Mouse (Mus musculus) midbrain, embryonic 14.5 days (tissue): ENCODE results near the gene Marveld3. TPM values are rescaled to one million over a fixed set of nuclear protein-coding genes. Genes with fewer than 3 reads are reported as not detected.

Source experiments
- ATAC-seq: fragments of 200-750 bp; cut with Nextera tagmentation; 2 replicates; pipeline ENCODE4 v1.8.0; 2017; ENCODE audit warnings: moderate number of reproducible peaks, moderate library complexity; ENCODE audit not compliant: low FRiP score, low TSS enrichment
- DNase-seq: peaks from one replicate; pipeline ENCODE4 v3.0.0-alpha.2; 2015
- H3K27ac ChIP-seq: fragments of 300-500 bp; sonication (generic); replicated peaks from 2 replicates; pipeline ENCODE4 v1.5.1; 2014; ENCODE audit warnings: mild to moderate bottlenecking, low read depth, low read length, moderate library complexity
- H3K27me3 ChIP-seq: fragments of 300-500 bp; sonication (generic); 2 replicates; pipeline ENCODE4 v1.6.1; 2014; ENCODE audit warnings: low read length, control low read depth, mixed read lengths; ENCODE audit not compliant: control insufficient read depth, insufficient read depth
- H3K36me3 ChIP-seq: fragments of 300-500 bp; sonication (generic); 2 replicates; pipeline ENCODE4 v1.6.1; 2014; ENCODE audit warnings: low read length, control low read depth; ENCODE audit not compliant: control insufficient read depth, insufficient read depth
- H3K4me1 ChIP-seq: fragments of 300-500 bp; sonication (generic); 2 replicates; pipeline ENCODE4 v1.6.1; 2014; ENCODE audit warnings: mild to moderate bottlenecking, antibody characterized with exemption, low read length, control low read depth; ENCODE audit not compliant: control insufficient read depth, insufficient read depth
- H3K4me2 ChIP-seq: fragments of 300-500 bp; sonication (generic); 2 replicates; pipeline ENCODE4 v1.6.1; 2014; ENCODE audit warnings: mild to moderate bottlenecking, low read length, moderate library complexity
- H3K4me3 ChIP-seq: fragments of 300-500 bp; sonication (generic); replicated peaks from 2 replicates; pipeline ENCODE4 v1.5.1; 2014; ENCODE audit warnings: low read depth, low read length
- H3K9ac ChIP-seq: fragments of 300-500 bp; sonication (generic); replicated peaks from 2 replicates; pipeline ENCODE4 v1.6.1; 2014; ENCODE audit warnings: mild to moderate bottlenecking, low read length, moderate library complexity
- H3K9me3 ChIP-seq: fragments of 300-500 bp; sonication (generic); 2 replicates; pipeline ENCODE4 v1.6.1; 2016; ENCODE audit warnings: low read length, control low read depth, mixed read lengths; ENCODE audit not compliant: control insufficient read depth
- WGBS: fragments of 180-500 bp; shearing (Covaris S2); extraction: QIAGEN DNeasy Blood & Tissue Kit; methylation state at CpG from one replicate; pipeline ENCODE4 v1.1.7; 2014; 5-methylcytosine and 5-hydroxymethylcytosine counted together
- polyA plus RNA-seq: library from polyadenylated mRNA; unstranded; fragments of >200 nt; fragmentation: Nextera tagmentation; extraction: Ambion mirVana; gene quantifications from 2 replicates; pipeline ENCODE4 v1.2.1, GENCODE M21; 2014

Marveld3 gene
- polyA plus RNA-seq, 1 experiment from 2014 or later, result 1.1 TPM

DNA sequence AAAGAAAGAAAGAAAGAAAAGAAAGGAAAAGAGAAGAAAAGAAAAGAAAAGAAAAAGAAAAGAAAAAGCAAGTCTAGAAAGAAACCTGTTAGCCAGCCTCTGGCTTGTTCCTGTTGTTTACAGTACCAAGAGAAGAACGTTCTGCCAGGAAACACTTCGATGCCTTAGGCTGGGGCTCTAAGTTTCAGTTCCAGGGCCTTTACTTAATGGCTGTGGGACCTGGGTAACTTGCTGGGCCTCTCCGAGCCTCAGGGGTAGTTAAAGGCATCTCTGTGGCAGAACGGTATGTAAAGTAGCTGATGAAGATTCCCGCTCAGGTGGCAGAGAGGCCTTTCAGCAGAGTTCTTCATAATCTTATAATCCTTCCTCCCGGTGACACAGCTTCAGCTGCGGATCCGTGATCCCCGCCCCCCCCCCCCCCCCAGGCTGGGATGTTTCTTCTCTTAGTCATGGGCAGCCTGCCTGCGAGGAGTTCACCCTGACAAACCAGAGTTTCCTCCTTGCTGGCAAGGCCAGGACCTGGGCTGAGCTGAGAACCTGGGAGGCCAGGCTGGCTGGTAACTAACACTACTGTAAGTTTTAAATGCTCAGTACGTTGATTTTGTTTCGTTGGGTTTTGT is 3.9 kb downstream of the Marveld3 start:
- H3K9ac ChIP-seq, result no peak overlapping the region
- 26% methylated on average over 12 of the region's 12 CpGs for WGBS
- ATAC-seq, result no peak
- H3K9me3 ChIP-seq, result no peaks in the 10 kb centered on the region
- peaks cover 20% of the 10 kb centered on the region for H3K4me1 ChIP-seq
- H3K36me3 ChIP-seq, result no peaks in the 10 kb centered on the region
- H3K27ac ChIP-seq, result no peak overlapping the region
- no peak for DNase-seq
- no peak overlapping the region for H3K4me3 ChIP-seq
- no peak overlapping the region for H3K4me2 ChIP-seq
- H3K27me3 ChIP-seq, result peaks cover 23% of the 10 kb centered on the region

- ATAC-seq (no peak), DNase-seq (peak; percentile 57)
- peaks cover 18% of the 10 kb centered on the region for H3K27me3 ChIP-seq
- H3K27ac ChIP-seq, result no peak overlapping the region
- H3K36me3 ChIP-seq, result no peaks in the 10 kb centered on the region
- no peak overlapping the region for H3K4me3 ChIP-seq
- no peak overlapping the region for H3K9ac ChIP-seq
- no peaks in the 10 kb centered on the region for H3K9me3 ChIP-seq
- H3K4me1 ChIP-seq, result peaks cover 20% of the 10 kb centered on the region
- WGBS, result 4% methylated on average over 16 of the region's 16 CpGs
- peak overlapping the region; percentile 8; the same call in 1 of the 2 replicates for H3K4me2 ChIP-seq
These were observed 4.6 kb downstream of the Marveld3 start for GRCm38 (mm10) chr8:109957167-109958028.

- WGBS, result 24% methylated on average over 13 of the region's 13 CpGs
- Histone ChIP-seq H3K4me3 (no peak overlapping the region), H3K36me3 (no peaks in the 10 kb centered on the region), H3K4me2 (0 out of 2 replicates have a peak overlapping the region, but pooled peaks have one; percentile 4), H3K4me1 (peaks cover 13% of the 10 kb centered on the region), H3K9me3 (no peaks in the 10 kb centered on the region), H3K9ac (no peak overlapping the region; the same call in 1 of the 2 replicates), H3K27me3 (no peaks in the 10 kb centered on the region), H3K27ac (peak overlapping the region; percentile 60)
- DNase-seq (peak; percentile 83), ATAC-seq (no peak; the same call in 1 of the 2 replicates)
These were observed 7.5 kb downstream of the Marveld3 start for GRCm38 (mm10) chr8:109954486-109954948.

GRCm38 (mm10) chr8:109952171-109952570 is 9.8 kb downstream of the Marveld3 start:
- WGBS, result 65% methylated on average over 7 of the region's 7 CpGs
- Histone ChIP-seq H3K4me3 (no peak overlapping the region), H3K4me2 (no peak overlapping the region), H3K4me1 (peaks cover 15% of the 10 kb centered on the region), H3K27ac (no peak overlapping the region), H3K9me3 (no peaks in the 10 kb centered on the region), H3K27me3 (no peaks in the 10 kb centered on the region), H3K36me3 (no peaks in the 10 kb centered on the region), H3K9ac (no peak overlapping the region)
- ATAC-seq, result no peak
- no peak for DNase-seq

GRCm38 (mm10) chr8:109948285-109948564 is 13.8 kb downstream of the Marveld3 start:
- DNase-seq (peak; percentile 56), ATAC-seq (no peak)
- Histone ChIP-seq H3K36me3 (peaks cover 10% of the 10 kb centered on the region; the same call in 1 of the 2 replicates), H3K9ac (peak overlapping the region; percentile 56), H3K4me3 (peak overlapping the region; percentile 39), H3K27ac (peak overlapping the region; percentile 73), H3K4me1 (0 out of 2 replicates have a peak, but pooled peaks cover 6% of the 10 kb centered on the region), H3K27me3 (no peaks in the 10 kb centered on the region), H3K4me2 (peak overlapping the region; percentile 67), H3K9me3 (no peaks in the 10 kb centered on the region)
- WGBS, result 6% methylated on average over 19 of the region's 19 CpGs

DNA sequence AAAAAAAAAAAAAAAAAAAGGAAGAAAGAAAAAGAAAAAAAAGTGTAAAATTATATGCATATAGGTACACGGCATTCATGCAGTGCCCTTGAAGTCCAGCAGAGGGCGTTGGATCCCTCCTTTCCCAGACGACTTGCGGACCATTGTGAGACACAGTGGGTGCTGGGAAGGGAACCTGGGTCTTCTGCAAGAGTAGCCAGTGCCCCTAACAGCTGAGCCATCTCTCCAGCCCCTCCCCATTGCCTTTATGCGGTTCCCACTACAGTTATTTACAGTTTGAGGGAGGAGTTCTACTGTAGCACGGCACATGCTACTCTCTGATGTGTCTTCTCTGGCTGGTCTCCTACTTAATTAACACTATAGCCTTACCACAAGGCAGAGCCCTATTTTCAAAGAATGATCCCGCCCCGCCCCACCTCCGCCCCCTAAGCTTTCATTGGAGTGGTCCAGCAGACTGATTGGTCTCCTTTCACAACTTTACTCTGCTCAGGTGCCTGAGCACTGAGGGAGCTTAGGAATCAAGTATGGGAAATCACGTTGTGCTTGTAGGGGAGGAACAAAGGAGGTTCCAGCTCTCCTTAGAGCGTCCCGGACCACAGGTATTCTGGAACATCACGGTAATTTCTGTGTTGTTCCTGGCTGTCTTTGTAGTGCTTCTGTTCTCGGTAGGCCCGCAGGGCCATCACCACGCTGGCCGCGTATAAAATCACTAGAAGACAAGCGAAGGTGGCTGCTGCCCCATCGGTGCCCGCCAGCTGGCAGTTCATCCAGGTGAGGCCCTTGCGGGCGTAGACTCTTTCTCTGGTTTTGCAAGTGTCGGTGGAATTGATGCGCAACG is 14.3 kb downstream of the Marveld3 start:
- Histone ChIP-seq H3K4me3 (peak overlapping the region; percentile 39), H3K4me1 (0 out of 2 replicates have a peak, but pooled peaks cover 6% of the 10 kb centered on the region), H3K9me3 (no peaks in the 10 kb centered on the region), H3K4me2 (peak overlapping the region; percentile 67), H3K9ac (peak overlapping the region; percentile 56), H3K27me3 (no peaks in the 10 kb centered on the region), H3K36me3 (peaks cover 11% of the 10 kb centered on the region; the same call in 1 of the 2 replicates), H3K27ac (peak overlapping the region; percentile 73)
- 3% methylated on average over 26 of the region's 26 CpGs for WGBS
- ATAC-seq, result peak; percentile 34; the same call in 1 of the 2 replicates
- DNase-seq, result peak; percentile 80

DNA sequence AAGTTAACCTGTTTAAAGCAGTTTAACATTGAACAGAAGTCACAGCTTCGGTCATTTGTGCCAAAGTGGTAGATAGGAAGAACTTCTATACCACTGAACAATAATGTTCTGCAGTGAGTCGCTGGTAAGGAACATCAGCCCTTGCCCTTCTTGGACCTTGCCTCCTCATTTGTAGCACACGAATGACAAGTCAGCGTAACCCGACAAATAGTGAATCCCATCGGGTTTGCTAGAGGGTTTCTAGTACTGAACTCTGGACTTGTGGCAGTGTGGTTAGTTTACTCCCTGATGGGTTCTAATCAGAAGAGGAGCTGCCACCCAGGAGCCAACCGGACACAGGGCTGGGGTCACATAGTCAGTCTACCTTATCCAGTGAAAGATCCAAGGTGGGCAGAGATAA is 15.7 kb downstream of the Marveld3 start:
- WGBS, result 91% methylated on average over 7 of the region's 7 CpGs
- Histone ChIP-seq H3K9ac (no peak overlapping the region), H3K27ac (no peak overlapping the region), H3K4me3 (no peak overlapping the region), H3K4me1 (0 out of 2 replicates have a peak, but pooled peaks cover 6% of the 10 kb centered on the region), H3K27me3 (no peaks in the 10 kb centered on the region), H3K9me3 (no peaks in the 10 kb centered on the region), H3K36me3 (peaks cover 12% of the 10 kb centered on the region), H3K4me2 (no peak overlapping the region)
- ATAC-seq, result no peak
- no peak for DNase-seq

DNA sequence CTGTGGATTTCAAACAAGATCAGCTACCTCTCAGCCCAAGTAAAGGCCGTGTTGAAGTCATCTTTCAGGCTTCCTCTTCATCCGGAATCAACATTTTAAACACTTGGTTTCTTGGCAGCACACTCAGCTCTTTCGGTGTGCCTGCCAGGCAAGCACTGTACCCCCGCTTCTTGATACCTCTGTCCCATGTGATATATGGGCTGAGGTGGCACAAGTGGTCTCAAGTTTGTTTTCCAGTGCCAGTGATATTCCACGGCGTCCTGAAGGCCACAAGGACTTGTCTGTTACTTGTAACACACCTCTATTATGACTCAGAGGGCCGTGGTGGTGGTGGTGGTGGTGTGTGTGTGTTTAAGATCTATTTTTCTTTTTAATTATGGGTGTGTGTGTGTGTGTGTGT is 16.3 kb downstream of the Marveld3 start:
- Histone ChIP-seq H3K4me1 (0 out of 2 replicates have a peak, but pooled peaks cover 6% of the 10 kb centered on the region), H3K4me2 (no peak overlapping the region), H3K27me3 (no peaks in the 10 kb centered on the region), H3K9me3 (no peaks in the 10 kb centered on the region), H3K4me3 (no peak overlapping the region), H3K9ac (no peak overlapping the region), H3K36me3 (peaks cover 18% of the 10 kb centered on the region), H3K27ac (no peak overlapping the region)
- ATAC-seq (no peak), DNase-seq (no peak)
- WGBS, result 91% methylated on average over 7 of the region's 7 CpGs
